Mouse (Mus musculus): ENCODE data around the gene Hist1h2ab.
A peak's percentile ranks its signal among the peaks of the same experiment; 100 is the strongest.

Gene Hist1h2ab

GRCm38 (mm10) chr13:23772561-23773313, 21.8 kb downstream of the Hist1h2ab start:
- peak; percentile 73 for DNase-seq (ENCODE audit: low read depth, low spot score)

DNA sequence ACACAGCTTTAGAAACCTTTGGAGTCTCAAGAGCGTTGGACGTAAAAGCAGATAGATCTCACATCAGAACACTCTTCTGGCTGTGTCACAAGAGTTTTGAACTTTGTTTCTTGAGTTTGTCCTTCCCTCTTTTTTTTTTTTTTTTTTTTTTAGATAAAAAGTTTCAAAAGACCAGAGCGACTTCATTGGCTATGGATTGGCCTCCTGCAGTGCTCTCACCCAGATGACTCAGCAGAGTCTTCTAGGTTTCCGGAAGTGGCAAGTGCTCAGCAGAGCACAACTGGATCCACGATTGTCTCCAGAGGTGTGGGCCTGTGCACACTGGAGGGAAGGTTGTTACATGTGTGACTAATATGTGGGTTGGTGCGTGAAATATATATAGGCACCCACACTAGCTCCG, 27.4 kb downstream of the Hist1h2ab start:
- DNase-seq (ENCODE audit: low read depth, low spot score): no peak

GRCm38 (mm10) chr13:23779025-23779424, 28.1 kb downstream of the Hist1h2ab start:
- DNase-seq (ENCODE audit: low read depth, low spot score): no peak

GRCm38 (mm10) chr13:23792520-23792919, 41.6 kb downstream of the Hist1h2ab start:
- DNase-seq (ENCODE audit: low read depth, low spot score): peak; percentile 75

DNA sequence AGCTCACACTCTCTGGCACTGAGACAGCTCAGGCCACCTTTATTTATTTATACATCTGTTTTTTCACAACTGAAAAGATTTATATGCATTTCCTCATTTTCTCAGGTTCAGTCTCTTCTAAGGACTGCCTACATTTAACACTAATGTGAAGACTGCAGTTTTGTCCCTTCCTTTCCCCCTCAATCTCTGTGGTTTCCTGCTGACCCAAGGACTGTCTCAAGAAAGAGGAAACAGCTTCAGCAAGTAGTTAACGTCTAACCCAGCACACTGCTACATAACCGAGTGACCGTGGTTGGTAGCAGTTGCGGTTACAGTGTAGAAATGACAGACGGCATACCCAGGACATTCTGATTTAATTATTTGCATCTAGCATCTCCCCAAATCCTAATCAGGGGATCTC, 48.5 kb downstream of the Hist1h2ab start:
- no peak for DNase-seq (ENCODE audit: low read depth, low spot score)

All from brain, adult 2 months (tissue).